Mouse (Mus musculus) cerebellum, adult 11 months (tissue): ENCODE results near the gene Olfr462.

ENCODE experiments used
- DNase-seq: peaks from one replicate; pipeline ENCODE4 v3.0.0; 2022

Olfr462 gene

DNA sequence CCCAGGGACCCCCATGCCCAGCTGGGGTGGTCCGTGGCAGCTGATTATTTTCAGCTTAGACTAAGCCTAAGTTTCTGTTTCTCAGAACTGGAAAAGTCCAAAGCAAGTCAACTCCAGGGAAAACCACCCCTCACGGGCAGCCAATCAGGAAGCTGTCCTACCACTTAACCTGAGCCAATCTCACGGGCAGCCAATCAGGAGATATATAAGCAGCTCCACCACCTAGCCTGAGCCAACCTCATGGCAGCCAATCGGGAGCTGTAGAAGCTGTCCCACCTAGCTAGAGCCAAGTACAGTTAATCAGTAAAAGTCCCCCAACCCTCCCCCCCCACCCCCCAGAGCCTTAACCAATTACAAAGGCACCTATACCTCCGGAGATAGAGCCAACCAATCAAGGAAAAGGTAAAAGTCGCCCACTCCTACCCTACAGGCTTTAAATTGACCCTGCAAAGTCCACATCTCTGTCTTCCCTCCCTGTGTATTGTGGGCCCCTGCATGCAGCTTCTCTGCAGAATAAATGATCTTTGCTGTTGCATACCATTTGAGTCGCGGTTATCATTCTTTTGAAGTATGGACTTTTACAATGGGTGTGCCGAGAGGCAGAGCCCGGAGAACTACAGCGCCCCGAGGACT, 45.0 kb downstream of the Olfr462 start:
- no peak for DNase-seq

DNA sequence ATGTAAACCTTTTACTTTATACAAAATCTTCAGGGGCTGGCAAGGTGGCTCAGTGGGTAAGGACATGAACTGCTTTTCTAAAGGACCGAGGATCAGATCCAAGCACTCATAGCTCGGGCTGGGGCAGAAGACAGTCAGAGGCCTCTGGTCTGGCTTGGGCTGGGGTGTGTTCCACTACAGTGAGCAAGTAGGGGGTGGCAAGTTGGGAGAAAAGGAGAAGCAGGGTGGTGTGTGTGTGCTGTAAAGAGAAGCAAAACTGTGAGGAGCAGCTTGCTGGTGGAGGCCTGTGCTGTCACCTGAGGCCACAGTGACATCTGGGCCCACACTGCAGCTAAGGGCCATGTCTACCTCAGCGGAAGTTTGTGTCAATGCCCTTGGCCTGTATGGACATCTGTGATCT, 50.6 kb downstream of the Olfr462 start:
- DNase-seq, result no peak

DNA sequence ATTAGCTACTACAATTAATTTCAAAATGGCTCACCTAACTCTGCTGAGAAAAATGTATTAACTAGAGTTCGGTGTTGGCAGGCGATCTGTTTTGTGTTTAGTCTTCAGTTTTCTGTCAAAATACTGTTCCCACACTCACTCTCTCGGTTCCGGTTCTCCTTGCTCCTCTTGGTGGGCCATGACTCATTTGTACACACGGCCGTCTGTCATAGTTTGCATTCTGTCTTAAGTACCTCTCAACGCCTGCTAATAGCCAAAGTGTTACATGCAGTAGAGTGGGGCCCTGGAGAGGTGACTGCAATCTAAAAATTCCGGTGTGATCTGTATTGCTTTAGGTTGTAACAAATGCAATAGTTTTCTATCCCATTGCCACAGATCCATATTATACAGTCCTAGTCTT, 51.4 kb downstream of the Olfr462 start:
- DNase-seq, result no peak
